Mouse (Mus musculus) E14TG2a.4 (cell line): ENCODE data around the gene Col25a1.

Experiments used
- H3K27me3 ChIP-seq: 2 replicates; pipeline ENCODE4 v1.6.1; 2014; ENCODE audit warnings: low read length, control low read depth; ENCODE audit not compliant: insufficient read depth
- H3K36me3 ChIP-seq: 2 replicates; pipeline ENCODE4 v1.6.1; 2014; ENCODE audit warnings: low read length, control low read depth; ENCODE audit not compliant: insufficient read depth
- H3K4me1 ChIP-seq: replicated peaks from 2 replicates; pipeline ENCODE4 v1.6.1; 2014; ENCODE audit warnings: low read depth, low read length, control low read depth
- H3K4me3 ChIP-seq: replicated peaks from 2 replicates; pipeline ENCODE4 v1.5.1; 2014; ENCODE audit warnings: mild to moderate bottlenecking, low read length
- H3K9me3 ChIP-seq: 2 replicates; pipeline ENCODE4 v1.6.1; 2014; ENCODE audit warnings: low read length, control low read depth
- CTCF ChIP-seq: conservative IDR thresholded peaks from 2 replicates; pipeline ENCODE4 v1.5.1; 2014; ENCODE audit warnings: low read length
- NANOG ChIP-seq: IDR thresholded peaks from 2 replicates; pipeline ENCODE4 v1.6.1; 2014; ENCODE audit warnings: borderline replicate concordance, low read length, mixed read lengths
- POU5F1 ChIP-seq: IDR thresholded peaks from 2 replicates; pipeline ENCODE4 v1.6.1; 2014; ENCODE audit warnings: low read length, borderline replicate concordance

Col25a1 gene

DNA sequence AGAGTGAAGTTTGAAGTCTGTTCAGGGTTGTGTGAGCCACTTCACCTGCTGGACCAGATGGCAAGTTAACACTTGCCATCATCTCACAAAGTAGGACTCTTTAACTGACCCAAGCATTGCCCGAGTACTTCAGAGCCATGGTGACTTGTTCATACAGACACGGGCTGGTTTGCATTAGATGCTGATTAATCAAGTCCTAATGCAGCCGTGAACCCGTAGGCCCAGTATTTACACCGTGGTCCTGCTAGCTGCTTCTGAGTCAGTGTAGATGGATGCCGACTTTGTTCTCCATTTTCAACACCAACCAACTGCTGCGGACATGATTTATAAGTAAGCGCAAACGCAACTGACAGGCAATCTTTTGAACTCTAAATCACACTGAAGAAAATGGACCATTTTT is 287.6 kb downstream of the Col25a1 start:
- H3K27me3 ChIP-seq: no peaks in the 10 kb centered on the region
- no peak overlapping the region for H3K4me3 ChIP-seq
- H3K36me3 ChIP-seq: no peaks in the 10 kb centered on the region
- no peaks in the 10 kb centered on the region for H3K9me3 ChIP-seq
- no peaks in the 10 kb centered on the region for H3K4me1 ChIP-seq
- TF ChIP-seq NANOG (no peak), CTCF (no peak), POU5F1 (no peak)

DNA sequence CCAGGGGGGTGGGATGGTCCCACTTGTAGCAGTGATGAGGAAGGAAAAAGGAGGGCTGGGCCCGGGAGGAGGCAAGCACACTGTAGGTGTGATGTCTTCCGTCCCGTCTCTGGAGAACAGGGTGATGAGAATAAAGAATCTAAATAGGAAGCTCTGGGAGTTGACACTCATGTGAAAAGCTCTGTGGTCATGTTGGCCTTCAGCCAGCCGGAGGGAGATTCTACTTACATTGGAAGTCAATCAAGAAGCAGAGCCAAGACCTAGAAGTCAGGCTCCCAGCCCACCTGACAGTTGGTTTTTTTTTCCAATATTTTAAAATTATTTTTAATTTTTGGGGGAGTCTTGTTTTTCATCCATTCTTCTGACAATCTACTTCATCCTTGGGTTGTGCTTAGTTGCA is 297.5 kb downstream of the Col25a1 start:
- Histone ChIP-seq H3K4me3 (no peak overlapping the region), H3K4me1 (no peaks in the 10 kb centered on the region), H3K27me3 (no peaks in the 10 kb centered on the region), H3K36me3 (no peaks in the 10 kb centered on the region), H3K9me3 (no peaks in the 10 kb centered on the region)
- TF ChIP-seq CTCF (no peak), NANOG (no peak), POU5F1 (no peak)

DNA sequence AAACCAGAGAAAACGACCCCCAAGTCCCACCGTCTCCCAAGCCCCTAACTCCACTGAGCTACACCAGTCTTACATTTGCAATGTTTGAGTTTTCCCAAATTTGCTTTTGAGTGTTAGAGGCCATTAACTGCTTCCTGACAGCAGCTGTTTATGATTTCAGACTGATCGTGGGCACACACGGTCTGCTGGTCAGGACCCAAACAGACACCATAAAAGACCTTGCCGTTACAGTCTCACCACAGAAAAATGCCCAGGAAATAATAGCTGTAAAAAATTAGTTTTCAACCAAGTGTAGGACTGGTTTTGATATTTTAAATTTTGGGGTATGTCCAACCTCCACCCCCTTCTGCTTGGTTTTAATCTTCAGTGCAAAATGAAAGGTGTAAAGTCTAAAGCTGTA is 298.8 kb downstream of the Col25a1 start:
- H3K4me3 ChIP-seq: no peak overlapping the region
- no peaks in the 10 kb centered on the region for H3K27me3 ChIP-seq
- H3K4me1 ChIP-seq: no peaks in the 10 kb centered on the region
- no peaks in the 10 kb centered on the region for H3K36me3 ChIP-seq
- TF ChIP-seq POU5F1 (no peak), CTCF (no peak), NANOG (no peak)
- no peaks in the 10 kb centered on the region for H3K9me3 ChIP-seq

DNA sequence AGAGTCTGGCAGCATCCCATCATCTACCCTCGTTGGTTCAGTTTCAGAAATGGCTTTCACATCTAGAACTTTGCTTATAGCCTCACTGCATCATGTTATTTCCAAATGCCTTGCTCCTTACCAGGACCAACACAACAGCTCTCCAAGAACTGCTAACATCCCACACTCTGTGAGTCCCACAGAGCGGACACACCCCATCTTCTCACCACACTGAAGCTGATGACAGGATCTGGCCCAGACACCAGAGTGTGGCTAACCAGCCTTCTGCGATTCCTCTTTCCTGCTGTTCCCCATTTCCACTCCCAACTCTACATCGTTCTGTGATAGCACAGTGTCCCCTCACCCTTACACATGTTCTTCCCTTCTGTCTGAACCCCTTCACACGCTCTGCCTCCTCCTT is 301.5 kb downstream of the Col25a1 start:
- no peak overlapping the region for H3K4me3 ChIP-seq
- no peaks in the 10 kb centered on the region for H3K36me3 ChIP-seq
- TF ChIP-seq NANOG (no peak), CTCF (no peak), POU5F1 (no peak)
- H3K9me3 ChIP-seq: no peaks in the 10 kb centered on the region
- no peaks in the 10 kb centered on the region for H3K27me3 ChIP-seq
- H3K4me1 ChIP-seq: no peaks in the 10 kb centered on the region

DNA sequence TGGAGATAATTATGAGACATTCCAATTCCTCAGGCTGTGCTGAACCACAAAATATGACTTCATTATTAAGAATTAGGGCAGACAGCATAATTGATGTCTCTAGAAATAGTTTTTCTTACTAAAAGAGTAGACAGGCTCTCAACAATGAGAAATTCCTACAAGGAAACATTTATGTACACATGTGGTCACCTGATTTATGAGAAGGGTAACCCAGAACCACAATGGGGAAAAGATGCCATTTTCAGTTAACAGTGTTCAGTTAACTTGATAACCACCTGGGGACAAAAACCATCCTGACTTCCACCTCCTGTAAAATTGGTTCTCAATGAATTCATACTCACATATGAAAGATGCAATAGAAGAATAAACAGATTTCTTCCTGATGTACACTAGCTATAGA is 305.7 kb downstream of the Col25a1 start:
- no peak for TF ChIP-seq NANOG
- TF ChIP-seq CTCF: no peak
- no peaks in the 10 kb centered on the region for H3K36me3 ChIP-seq
- no peaks in the 10 kb centered on the region for H3K4me1 ChIP-seq
- no peak overlapping the region for H3K4me3 ChIP-seq
- H3K9me3 ChIP-seq: no peaks in the 10 kb centered on the region
- no peaks in the 10 kb centered on the region for H3K27me3 ChIP-seq

DNA sequence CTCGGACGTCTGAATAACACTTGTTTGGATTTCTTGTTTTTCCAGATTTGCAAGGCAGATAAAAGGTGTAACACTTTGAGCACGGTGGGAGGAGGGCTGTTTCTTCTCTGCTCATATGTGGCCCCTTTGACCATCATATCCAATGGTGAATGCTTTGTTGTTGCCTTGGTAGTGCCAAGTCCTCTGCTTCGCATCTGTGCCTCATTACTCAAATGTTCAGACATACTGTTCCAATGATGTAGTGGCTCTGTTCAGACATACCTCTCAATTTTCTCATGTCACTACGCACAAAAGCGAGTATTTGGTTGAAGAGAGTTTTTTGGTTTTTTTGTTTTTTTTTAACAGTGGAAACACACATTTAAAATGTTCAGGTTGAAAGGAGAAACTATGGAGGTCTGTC is 308.5 kb downstream of the Col25a1 start:
- TF ChIP-seq NANOG: no peak
- TF ChIP-seq CTCF: no peak
- no peak for TF ChIP-seq POU5F1
- Histone ChIP-seq H3K27me3 (no peaks in the 10 kb centered on the region), H3K4me1 (no peaks in the 10 kb centered on the region), H3K9me3 (no peaks in the 10 kb centered on the region), H3K4me3 (no peak overlapping the region), H3K36me3 (no peaks in the 10 kb centered on the region)

DNA sequence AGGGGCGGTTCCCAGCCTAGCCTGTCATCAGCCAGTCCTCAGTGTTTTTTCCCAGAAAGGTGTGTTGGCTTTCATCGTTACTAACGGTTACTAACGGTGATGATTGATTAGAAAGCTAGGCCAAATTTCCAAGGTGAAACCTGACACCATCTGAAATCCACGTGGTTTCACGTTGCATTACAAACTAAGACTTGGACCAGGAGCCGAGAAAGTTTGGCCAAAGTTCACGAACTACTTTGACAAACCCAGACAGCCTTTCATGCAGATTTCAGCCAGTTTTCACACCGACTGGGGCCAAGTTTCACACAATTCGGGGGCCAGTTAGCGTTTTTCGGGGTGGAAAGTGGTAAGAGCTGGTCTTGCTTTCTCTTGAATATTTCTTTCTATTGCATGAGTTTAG is 309.4 kb downstream of the Col25a1 start:
- TF ChIP-seq CTCF: no peak
- TF ChIP-seq NANOG: no peak
- TF ChIP-seq POU5F1: no peak
- Histone ChIP-seq H3K4me1 (no peaks in the 10 kb centered on the region), H3K36me3 (no peaks in the 10 kb centered on the region), H3K27me3 (no peaks in the 10 kb centered on the region), H3K4me3 (no peak overlapping the region), H3K9me3 (no peaks in the 10 kb centered on the region)

DNA sequence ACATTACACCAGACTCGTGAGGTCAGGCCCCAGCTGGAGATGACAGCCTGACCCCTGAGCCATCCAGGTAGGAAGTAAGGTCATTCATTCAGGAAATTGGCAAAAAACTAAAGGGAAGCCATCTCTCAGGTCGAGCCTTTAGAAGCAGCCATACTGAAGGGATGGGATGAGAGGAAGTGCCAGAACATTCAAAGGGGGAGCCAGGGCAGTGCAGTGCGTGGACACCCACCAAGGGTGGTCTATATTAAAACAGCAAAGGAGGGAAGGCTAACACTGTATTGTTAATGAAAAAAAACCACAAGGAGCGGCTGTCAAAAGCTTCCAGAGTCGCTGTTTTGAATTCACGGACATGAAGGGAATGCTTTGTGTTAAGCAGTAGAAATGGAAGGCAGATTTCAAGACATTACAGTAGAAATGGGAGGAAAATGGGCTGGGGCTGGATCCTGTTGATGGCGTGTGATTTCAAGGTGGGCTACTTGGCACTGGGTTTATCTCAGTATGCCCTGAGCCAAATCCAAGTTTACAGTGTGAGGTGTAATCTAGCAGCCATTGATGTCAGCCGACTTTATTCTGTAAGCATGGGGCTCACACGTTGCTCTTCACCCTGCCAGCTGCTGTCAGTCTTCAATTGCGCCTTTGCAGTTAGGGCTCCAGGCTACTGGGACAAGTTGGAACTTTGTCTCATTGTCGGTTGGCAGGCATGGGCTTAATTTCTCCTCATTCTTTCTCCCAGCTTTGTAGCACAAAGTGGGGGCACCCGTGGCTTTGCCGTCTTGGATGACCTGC is 312.7 kb downstream of the Col25a1 start:
- no peak for TF ChIP-seq POU5F1
- no peak for TF ChIP-seq CTCF
- no peak for TF ChIP-seq NANOG
- H3K27me3 ChIP-seq: no peaks in the 10 kb centered on the region

DNA sequence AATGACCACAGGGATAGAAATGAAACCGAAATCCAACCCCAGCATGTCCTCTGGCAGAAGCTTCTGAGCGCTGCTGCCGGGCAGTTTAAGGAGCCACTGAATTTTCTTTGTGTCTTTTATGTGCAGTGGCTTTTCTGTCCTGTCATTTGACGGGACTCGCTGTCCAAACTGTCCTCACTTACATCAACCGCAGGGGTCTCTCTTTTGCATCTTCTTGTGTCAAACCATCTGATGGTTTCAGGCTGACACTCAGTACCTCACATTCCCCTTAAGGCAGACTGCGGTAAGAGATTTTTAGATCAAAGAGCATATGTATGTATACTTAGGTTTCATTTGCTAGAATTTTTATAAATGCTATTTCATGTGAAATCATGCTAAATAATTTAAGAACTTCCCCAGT is 318.6 kb downstream of the Col25a1 start:
- TF ChIP-seq POU5F1 (no peak), CTCF (no peak)
- Histone ChIP-seq H3K36me3 (no peaks in the 10 kb centered on the region), H3K4me1 (no peaks in the 10 kb centered on the region)

More for the DNA sequence above, 312.7 kb downstream of the Col25a1 start:
- H3K4me1 ChIP-seq: no peaks in the 10 kb centered on the region
- no peaks in the 10 kb centered on the region for H3K9me3 ChIP-seq
- H3K4me3 ChIP-seq: no peak overlapping the region
- no peaks in the 10 kb centered on the region for H3K36me3 ChIP-seq

More for the DNA sequence above, 318.6 kb downstream of the Col25a1 start:
- peaks cover 4% of the 10 kb centered on the region; the same call in 1 of the 2 replicates for H3K9me3 ChIP-seq
- H3K4me3 ChIP-seq: no peak overlapping the region
- no peaks in the 10 kb centered on the region for H3K27me3 ChIP-seq
